Mouse (Mus musculus) lung, adult 18-20 months (tissue): Measurements from ENCODE around the gene Fah.
A peak's percentile ranks its signal among the peaks of the same experiment; 100 is the strongest.

Experiments
- DNase-seq, 2 experiments: peaks; one replicate each; pipeline ENCODE4 v3.0.0; 2022; ENCODE audit warnings: mixed read lengths in 2 of 2

Gene Fah

DNA sequence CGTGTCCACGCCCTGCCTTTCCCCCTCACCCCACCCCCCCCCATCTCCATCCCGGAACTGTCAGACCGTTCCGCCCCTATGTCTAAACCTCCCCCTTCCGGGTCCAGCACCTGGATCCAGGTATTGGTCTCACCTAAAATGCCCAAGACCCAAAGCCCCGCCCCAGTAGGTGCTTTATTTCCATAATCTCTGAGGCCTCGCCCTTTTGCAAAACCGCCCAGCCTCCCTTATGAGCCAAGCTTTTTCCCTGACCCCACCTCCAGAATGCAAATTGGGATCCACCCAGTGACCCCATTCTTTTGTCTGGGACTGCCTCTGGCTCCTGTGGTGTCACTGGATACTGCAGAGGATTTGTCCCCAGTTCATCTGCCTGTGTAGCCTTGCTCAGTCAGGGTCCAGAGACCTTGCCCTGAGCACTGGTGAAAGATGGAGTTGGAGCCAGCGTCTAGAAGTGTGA lies at the start of gene Fah:
Fah (minus strand) TSS at position 430 of the 457 bp plus-strand sequence.
- DNase-seq, result peak; percentile 84 to 88

DNA sequence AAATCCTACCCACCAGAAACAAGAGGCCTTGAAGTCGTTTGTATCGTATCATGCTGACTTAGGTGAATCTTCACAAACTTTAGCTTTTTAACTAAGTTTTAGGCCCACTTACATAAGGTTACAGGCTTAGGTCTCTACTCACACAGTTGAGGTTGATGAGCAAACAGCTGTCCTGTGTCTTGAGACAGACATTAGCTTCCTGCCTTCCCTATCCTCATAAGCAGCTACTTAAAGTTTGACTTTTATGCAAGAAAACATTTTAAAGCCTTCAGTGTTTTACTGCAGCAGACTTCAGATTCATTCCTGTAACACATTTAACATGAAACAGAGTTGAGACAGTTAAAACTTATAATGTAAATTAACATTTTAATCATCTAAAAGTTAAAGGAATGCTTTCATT lies 46.2 kb upstream of the Fah start:
- no peak for DNase-seq

DNA sequence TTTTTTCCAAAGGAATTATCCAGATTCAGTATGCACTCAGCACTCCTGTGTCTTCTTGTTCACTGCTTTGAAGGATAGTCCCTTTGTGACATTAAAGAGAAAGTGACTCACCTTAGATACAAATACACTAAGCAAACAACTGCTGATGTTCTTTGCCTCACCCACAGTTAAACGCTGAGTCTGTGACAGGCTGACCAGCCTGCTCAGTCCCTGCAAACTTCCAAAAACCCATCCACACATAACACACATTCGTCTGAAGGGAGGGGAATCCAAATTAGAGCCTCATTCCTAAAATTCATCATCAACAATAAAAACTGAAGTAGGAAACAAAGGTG lies 45.4 kb upstream of the Fah start:
- no peak for DNase-seq

DNA sequence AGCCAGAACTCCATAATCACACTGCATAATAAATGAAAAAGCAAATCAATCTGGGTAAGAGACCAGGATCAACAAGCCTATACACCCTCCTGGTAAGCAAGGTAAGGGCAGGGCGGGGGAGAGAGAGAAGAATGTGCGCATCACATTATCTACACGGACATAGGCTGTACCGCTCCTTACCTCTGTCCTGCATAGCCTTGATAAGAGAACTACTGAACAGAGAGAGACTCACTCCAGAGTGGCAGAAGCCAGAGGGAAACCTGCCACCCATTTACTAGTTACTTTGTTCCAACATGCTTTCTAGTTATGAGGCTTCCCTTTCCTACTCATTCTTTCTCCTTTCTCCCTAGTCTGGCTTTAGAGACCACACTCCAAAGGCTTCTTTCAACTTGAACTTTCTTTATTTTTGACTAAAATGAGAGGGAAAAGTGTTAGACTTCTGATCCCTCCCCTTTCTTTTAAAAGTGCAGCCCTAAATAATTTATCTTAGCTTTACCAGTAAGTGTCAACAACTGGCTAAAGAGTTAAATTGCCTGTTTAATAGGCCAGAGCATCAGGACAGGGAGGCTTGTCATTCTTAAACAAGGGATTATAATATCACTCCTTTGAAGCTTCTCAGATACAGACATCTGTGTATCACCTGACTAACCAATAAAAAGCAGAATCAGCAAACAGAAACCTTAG lies 44.9 kb upstream of the Fah start:
- no peak for DNase-seq

DNA sequence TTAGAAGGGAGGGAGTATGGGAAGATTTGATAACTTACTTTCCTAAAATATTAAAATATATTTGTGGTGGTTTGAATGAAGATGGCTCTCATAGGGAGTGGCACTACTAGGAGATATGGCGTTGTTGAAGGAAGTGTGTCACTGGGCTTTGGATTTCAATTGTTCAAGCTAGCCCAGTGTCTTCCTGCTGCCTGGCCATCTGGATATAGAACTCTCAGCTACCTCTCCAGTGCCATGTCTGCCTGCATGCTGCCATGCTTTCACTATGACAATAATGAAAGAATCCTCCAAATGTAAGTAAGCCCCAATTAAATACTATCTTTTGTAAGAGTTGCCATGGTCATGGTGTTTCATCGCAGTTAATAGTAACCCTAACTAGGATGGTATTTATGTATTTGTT lies 42.5 kb upstream of the Fah start:
- no peak for DNase-seq

DNA sequence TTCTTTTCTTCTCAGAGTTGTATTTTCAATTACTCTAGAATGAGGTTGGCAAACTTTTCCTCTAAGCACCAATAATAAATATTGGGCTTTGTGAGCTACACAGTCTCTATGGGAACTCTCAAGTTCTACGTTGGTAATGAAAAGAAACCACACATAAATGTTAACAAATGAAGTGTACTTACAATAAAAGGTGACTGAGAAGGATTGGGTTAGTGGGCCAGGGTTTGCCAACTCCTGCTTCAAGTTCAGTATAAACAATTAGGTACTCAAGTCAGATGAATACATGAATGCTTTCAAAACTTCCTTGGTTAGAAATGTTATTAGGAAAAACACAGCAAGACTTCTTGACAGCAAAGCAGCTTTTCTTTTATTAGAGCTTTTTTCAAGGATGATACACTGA lies 39.7 kb upstream of the Fah start:
- peak; percentile 51 to 70 for DNase-seq

DNA sequence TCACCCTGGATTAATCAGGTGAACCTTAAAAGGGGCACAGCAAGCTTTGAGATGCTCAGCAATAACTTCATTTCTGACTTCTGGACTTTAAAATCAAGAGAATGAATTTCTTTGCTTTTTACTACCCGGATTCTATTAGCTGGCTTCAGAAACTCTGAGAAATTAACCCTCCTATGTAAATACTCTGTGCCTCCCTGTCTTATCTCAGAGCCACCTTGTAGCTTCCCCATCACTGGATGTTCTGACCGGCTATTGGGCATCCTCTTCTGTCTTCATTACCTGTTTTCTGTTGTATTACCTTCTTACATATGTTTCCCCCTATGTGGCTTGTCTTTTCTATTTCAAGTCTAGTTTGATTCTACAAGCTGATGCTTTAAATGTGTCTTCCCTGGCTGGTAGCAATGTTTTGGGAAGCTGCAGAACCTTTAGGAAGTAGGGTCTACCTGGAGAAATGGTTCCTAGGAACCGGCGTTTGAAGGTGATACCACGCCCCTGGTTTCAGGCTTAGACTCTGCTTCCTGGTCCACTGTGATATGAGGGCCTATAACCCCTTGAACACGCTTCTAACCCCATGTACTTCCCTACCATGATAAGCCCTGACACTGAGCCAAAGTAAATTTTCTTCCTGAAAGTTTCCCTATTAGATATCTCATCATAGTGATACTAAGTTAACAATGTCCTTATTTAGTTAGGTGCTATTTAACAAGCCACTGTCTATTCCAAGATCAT lies 36.9 kb upstream of the Fah start:
- no peak for DNase-seq

DNA sequence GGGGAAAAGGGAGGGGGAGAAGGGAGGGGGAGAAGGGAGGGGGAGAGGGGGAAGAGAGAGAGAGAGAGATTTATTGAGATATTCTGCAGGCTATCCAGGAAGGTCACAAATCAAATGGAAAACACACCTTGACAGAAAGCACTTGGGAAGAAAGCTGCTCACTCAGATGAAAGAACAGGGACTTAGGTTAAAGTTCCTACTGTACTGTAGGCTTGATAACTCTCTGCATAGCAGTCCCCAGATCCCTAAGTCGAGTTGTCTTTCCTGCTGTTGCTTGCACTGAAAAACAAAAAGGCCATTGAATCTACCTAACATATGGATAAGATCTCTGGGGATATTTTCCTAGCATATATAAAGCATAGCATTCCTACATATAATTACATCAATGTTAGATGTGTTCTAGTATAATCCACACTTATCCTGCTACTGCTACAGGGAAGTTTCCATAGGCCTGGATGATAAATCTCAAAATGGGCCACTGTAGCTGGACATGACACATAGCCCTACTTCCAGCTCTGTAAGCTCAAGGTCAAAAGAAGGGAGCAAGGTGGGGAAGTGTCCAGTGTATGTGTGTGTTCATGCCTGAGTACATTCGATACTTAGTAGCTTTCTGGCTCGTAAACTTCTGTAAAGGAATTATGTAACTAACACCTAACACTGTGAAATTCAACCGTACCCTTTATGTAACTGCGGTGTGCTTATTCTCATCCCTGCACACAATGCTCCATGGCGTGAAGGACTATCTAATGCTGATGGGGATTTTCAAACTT lies 35.8 kb upstream of the Fah start:
- no peak for DNase-seq

DNA sequence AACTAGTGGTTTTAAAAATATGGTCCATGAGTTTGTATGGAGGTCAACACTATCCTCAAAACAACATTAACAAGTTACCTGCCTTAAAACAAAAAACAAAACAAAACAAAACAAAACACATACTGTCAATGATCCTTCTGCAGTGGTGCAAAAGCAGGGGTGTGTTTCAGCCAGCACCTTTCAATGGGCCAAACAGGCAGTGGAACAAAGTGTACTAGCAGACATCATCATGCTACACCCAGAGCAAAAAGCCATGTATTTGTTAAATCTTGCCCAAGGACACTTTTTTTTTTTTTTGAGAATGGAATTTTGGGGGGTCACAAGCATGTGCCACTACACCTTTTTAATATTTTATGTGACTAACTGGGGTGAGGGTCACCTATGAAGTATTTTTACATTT lies 30.4 kb upstream of the Fah start:
- DNase-seq, result no peak

DNA sequence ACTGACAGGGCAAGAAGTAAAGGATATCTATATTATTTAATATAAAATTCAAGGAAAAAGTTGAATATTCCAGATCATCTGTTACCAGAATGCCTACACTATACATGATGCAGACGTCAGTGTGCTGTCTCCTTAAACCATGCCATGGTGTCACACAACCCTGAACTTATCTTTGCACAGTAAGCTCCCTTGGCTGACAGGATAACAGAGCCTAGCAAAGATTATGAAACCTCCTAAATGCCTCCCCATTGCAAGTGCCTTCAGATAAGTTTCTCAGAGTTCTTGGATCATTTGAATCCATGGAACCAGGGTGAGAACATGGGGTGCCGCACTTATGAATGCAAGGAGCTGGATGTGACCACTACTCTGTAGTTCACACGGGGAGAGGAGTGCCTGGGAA lies 25.4 kb upstream of the Fah start:
- no peak for DNase-seq

DNA sequence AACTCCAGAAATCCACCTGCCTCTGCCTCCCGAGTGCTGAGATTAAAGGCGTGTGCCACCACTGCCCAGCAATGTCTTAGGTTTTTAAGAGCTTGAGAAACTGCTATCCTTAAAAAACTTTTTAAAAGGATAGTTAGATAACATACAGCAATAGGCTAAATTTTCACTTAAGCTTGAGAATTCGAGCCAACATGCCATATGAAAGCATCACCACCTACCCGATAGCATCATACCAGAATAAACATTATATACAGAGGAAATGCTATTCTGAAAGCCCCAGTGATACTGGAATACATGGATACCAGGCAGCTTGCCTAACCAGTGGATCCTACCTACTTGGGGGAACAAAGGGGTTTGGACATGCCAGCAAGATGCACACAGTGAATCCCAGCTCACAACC lies 17.2 kb upstream of the Fah start:
- DNase-seq, result no peak

DNA sequence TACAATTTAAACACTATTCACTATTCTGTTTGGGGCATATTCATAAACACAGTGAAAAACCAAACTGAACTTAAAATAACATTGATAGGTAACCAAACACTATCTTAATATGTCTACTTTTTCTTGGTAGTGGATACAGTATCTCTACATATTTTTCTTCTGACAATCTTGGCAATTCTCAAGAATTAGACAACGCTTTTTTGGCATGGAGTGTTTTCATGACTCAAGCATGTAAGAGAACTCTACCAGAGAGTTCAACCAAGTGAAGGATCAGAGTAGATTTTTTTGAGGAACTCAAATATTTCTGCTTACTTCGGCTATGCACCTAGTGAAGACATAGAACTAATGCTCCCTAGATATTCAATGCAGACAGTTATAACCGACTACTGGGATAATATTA lies 14.4 kb upstream of the Fah start:
- no peak for DNase-seq

DNA sequence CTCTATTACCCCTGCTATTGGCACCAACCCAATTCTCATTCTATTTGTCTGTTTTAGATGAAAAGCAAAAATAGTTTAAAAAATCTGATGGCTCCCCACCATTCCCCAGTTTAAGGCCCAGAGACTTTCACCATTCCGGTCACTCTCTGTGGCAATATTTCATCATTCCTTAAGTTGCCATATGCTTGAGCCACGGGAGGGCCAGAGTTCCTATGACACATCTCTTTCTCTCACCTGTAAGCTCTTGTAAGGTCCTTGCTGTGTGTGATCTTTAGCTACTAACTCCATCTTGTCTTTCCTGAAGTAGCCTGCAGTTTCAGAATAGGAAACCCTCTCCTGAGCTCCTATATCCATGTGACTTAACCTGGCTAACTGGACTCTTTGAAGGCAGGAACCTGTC lies 12.4 kb upstream of the Fah start:
- no peak for DNase-seq

DNA sequence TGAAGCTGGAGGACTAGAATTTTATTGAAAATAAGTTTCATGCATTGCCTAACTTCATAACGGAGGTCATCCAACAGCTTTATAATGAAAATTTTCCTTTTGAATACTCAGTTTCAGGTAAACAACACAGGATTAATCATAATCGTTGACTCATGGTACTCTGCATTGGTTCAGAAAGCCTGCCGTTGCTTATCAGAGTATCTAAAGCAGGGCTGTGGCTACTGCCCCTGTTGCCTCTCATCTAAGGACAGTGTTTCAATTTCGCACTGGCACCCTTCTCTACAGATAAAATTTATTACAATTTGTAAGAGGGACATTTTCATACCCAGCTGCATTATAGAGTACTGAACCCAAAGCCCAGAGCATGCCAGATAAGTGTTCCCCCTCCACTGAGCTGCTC lies 5.9 kb upstream of the Fah start:
- no peak for DNase-seq

DNA sequence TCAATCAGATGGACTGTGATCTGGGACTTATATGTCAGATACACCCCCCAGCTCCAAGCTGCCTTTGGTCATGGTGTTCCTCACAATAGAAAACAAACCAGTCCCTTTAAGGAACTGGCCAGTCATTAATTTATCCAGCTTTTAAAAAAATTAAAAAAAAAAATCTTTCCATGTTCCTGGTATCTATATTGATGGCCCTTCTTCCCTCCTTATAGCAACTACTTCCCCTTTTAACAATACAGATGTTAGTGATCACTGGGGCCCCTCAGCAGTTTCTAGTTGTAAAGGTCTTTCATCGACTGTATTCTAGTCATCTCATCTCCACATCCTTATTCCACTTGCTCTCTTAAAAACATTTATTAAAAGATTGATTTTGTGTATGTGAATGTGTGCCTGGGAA lies 5.1 kb upstream of the Fah start:
- DNase-seq, result no peak

DNA sequence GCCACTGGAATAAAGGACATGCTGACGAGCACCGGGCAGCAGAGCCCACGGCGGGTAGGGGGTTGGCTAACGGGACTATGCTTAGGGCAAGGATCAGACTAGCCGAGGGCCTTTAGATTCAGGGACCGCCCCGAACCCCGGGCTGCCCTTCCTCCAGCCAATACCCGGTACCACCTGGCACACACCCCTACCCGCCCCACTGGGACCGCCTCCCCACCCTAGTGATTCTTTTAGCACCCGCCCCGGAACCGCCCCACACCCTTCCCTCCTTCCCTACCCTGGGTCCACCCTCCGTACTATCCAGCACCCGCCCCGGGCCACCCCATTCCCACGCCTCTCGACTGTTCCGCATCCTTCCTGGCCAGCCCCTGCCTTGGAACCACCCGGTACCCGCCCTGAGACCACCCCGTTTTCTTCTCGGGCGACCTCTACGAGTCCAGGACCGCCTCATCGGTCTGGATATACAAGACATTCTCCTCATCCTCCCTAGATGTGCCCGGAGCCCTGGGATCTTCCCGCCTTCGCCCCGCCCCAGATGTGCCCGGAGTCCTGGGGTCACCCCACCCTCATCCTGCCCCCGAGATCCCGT lies 724 bp downstream of the Fah start:
- peak; percentile 94 to 96 for DNase-seq

DNA sequence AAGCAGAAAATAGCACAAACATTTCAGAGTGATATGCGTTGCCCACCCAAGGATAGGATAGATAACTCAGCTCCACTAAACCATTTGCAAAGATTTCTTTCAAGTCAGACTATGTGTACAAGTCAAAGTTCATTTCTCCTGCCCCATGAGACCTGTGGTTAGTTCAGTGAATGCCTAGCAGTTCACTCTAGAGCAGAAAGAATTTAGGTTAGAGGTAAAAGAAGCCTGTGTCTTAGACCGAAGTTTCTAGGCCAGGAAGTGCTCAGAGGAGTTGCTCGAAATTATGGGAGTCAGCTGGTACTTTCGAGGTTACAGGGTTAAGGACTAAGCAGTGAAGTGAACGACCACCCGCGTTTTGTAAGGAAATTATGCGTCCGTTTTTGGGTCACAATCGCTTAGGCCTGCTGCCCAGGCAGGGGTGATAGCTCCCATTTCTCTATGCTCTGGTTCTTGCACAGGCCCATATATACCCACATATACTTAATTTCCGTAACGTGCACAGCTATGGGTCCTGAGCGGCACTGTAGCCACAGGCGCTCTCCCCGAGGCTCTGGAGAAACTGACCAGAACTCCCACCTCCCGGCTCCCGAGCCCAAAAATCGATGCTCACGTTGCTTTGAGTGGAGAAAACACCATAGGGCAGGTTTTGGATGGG lies 1.4 kb downstream of the Fah start:
- DNase-seq, result no peak

DNA sequence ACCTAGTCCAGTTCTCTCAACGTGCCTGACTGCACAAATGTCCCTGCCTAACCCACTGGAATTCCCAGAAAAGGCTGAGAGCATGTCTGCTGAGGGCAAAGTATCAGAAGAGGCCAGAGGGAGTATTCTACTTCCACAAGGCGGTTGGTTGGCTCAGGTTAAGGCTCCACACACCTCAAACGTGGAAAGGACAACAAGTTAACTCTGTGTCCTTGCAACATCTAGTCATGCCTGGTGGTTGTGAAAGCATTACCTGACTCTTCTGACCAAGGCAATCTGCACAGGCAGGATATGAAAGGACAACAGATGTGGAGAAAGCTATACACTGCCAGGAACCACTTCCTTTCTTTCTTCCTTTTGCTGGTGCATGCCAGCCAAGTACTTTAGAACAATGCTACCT lies 2.0 kb downstream of the Fah start:
- peak; percentile 30 to 70 for DNase-seq

DNA sequence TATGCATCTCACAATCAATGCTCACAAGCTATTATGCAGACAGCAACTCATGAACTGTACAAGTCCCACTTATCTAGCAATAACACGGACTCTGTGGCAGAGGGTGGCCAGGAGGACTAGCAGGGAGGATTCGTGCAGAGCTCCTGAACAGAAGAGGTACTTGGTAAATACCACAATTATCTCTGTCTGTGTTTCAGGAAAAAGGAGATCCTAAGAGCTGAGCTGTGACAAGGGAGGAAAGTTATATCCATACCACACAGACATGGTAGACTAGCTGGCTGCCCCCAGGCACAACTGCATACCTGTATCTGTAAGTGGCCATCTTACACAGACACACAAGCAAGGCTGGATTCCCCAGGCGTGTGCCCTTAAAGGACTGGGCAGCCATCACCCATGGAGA lies 5.2 kb downstream of the Fah start:
- no peak for DNase-seq

DNA sequence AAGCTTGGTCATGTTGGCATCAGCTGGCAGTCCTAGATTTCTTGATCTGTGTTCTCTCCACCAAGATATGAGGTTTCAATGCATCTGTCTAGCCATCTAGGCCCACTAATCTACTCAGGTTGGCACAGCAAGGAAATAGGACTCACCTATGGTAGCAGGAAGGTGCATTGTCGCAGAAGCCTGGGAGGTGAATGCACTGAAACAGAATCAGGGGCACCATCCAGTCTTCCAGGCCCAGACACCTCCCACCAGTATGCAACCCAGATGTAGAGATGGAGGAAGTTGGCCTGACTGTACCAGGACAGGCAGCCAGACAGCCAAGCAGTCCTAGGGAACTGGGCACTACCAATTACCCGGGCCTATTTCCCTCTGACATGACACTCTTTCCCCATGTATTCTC lies 5.9 kb downstream of the Fah start:
- DNase-seq, result no peak

DNA sequence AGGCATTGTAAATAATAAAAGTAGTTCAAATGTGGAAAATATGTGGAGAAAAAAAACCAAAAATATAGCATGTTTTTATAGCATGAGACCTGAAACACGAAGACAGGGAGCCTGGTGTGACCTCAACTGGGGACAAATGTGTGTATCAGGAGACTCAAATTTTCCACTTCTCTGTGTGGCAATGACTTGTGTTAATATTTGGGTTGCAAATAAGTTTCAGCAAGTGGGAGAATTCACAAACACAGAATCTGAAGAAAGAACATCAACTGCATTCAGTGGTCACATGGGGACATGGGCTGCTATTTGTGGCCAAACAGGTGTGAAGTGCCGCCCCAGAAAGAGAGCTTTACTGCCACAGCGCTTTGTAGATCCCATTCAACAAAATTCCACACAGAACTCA lies 9.9 kb downstream of the Fah start:
- DNase-seq, result no peak

DNA sequence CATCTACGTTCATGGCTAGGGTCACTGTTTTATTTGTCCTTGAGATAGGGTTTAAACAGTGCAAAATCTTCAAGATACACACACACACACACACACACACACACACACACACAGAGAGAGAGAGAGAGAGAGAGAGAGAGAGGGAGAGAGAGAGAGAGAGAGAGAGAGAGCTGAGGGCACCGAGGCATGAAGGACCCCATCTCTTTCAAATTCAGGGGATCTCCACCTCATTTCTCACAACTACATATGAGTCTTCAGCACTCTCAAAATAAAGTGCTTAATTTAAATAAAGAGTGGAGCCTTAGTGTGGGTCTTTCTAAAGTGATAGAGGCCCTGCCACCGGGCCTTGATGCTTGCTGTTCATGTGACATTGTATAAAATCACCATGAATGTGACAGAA lies 10.5 kb downstream of the Fah start:
- DNase-seq, result no peak

DNA sequence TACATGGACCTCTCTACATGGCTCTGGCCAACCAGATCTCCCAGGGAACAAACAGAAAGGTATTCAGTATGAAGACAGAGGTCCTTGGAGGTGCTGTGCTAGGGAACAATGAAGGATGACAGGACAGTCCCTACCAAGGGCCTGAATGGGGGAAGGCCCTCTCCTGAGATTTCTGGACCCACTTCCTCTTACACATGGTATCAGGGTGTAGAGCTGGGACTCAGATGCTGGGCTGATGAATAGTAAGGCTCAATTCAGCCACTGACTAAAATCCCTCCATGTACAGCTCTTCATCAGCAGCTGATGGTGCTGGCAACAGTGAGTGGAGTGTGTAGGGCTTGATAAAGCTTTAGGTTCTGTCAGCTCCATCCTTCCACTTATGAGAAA lies 11.6 kb downstream of the Fah start:
- no peak for DNase-seq
